8 mouse cellular contexts compared by ENCODE assay signal in the genomic region with DNA sequence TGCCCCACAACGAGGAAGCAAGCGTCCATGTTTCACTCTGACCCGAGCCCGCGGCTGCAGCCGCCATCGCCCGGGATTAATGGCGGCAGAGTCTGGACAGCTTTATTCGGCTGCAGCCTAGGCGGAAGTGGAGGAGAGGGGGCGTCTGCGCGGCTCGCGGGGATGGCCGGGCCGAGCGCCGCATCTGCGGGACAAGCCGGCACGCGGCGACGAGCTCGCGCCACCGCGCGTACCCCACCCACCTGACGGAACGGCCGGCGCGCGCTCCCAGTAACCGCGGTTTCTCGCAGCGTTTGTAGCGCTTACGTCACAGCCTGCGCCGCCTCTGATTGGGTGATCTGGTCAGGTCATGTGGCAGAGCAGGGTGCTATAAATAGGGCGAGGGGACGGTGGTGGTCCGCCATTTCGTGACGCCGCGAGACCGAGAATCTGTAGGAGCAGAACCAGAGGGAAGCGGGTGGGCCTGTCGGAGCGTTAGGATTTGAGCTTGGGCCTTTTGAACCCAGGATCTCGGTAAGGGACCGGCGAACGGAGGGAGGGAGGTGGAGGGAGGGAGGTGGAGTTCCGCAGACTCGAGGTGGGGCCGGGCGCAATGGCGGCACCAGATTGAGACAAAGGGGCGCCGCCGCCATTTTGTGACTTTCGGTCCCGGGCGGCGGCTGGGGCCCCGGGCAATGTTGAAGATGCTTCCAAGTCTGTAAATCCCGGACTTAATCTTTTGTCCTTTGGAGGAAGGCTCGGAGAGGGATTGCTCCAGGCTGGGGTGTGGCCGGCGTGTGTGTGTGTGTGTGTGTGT. TPM values are rescaled to one million over a fixed set of nuclear protein-coding genes. Genes with fewer than 3 reads are reported as not detected.
DNase-seq lines count a peak whose midpoint lies in the region; ATAC-seq lines count a peak whose summit lies in the region.

A gene (plus strand): TSS at position 355 of the 796 bp plus-strand sequence.

- WGBS in heart, embryonic 13.5 days: under 1% methylated on average over 77 of the region's 77 CpGs
- WGBS in liver, embryonic 12.5 days (ENCODE audit: insufficient replicate concordance): under 1% methylated on average over 77 of the region's 77 CpGs
- under 1% methylated on average over 77 of the region's 77 CpGs for WGBS in stomach, embryonic 15.5 days

- H3K9ac ChIP-seq in heart, embryonic 13.5 days: peak within 1 kb of the TSS; percentile 100
- H3K9ac ChIP-seq in liver, embryonic 12.5 days: peak within 1 kb of the TSS; percentile 95
- peak within 1 kb of the TSS; percentile 82 for H3K9ac ChIP-seq in stomach, embryonic 15.5 days

- peak within 1 kb of the TSS; percentile 99 for H3K27ac ChIP-seq in heart, embryonic 13.5 days (replicated peaks)
- peak within 1 kb of the TSS; percentile 96 for H3K27ac ChIP-seq in liver, embryonic 12.5 days
- peak within 1 kb of the TSS; percentile 97 for H3K27ac ChIP-seq in stomach, embryonic 15.5 days

- no peaks in the 10 kb centered on the region for H3K27me3 ChIP-seq in heart, embryonic 13.5 days (replicated peaks)
- H3K27me3 ChIP-seq in liver, embryonic 12.5 days (replicated peaks): no peaks in the 10 kb centered on the region; the same call in 1 of the 2 replicates
- H3K27me3 ChIP-seq in stomach, embryonic 15.5 days (replicated peaks): no peaks in the 10 kb centered on the region

- peak; percentile 90 for ATAC-seq in erythroid progenitor cell, adult 5-6 weeks (replicated peaks; ENCODE audit: low FRiP score, poor library complexity, severe bottlenecking)
- ATAC-seq in heart, embryonic 13.5 days (ENCODE audit: extremely low read depth, insufficient number of reproducible peaks, low FRiP score, low TSS enrichment): peak; percentile 98
- ATAC-seq in liver, embryonic 12.5 days: peak; percentile 92
- peak; percentile 97 for ATAC-seq in stomach, embryonic 15.5 days (ENCODE audit: insufficient read depth, low FRiP score, low read depth)

- peaks cover 36% of the 10 kb centered on the region for H3K4me1 ChIP-seq in heart, embryonic 13.5 days
- peaks cover 41% of the 10 kb centered on the region for H3K4me1 ChIP-seq in liver, embryonic 12.5 days
- peaks cover 12% of the 10 kb centered on the region for H3K4me1 ChIP-seq in stomach, embryonic 15.5 days

- H3K36me3 ChIP-seq in heart, embryonic 13.5 days: peaks cover 21% of the 10 kb centered on the region
- peaks cover 38% of the 10 kb centered on the region for H3K36me3 ChIP-seq in liver, embryonic 12.5 days
- peaks cover 13% of the 10 kb centered on the region for H3K36me3 ChIP-seq in stomach, embryonic 15.5 days

- no peaks in the 10 kb centered on the region for H3K9me3 ChIP-seq in heart, embryonic 13.5 days
- no peaks in the 10 kb centered on the region for H3K9me3 ChIP-seq in liver, embryonic 12.5 days (replicated peaks)
- no peaks in the 10 kb centered on the region for H3K9me3 ChIP-seq in stomach, embryonic 15.5 days

- peak within 1 kb of the TSS; percentile 88 for H3K4me3 ChIP-seq in heart, embryonic 13.5 days
- H3K4me3 ChIP-seq in liver, embryonic 12.5 days: peak within 1 kb of the TSS; percentile 77
- peak within 1 kb of the TSS; percentile 58 for H3K4me3 ChIP-seq in stomach, embryonic 15.5 days (replicated peaks)

- peak within 1 kb of the TSS; percentile 88 for H3K4me2 ChIP-seq in heart, embryonic 13.5 days
- H3K4me2 ChIP-seq in liver, embryonic 12.5 days: peak within 1 kb of the TSS; percentile 89
- peak within 1 kb of the TSS; percentile 61 for H3K4me2 ChIP-seq in stomach, embryonic 15.5 days

- DNase-seq in CD4-positive helper T cell, adult 2 months (ENCODE audit: low read depth, low spot score): peak; percentile 98
- peak; percentile 97 for DNase-seq in brain, embryonic 18.5 days (ENCODE audit: low read depth, low spot score)
- DNase-seq in kidney, postnatal 10 days: peak; percentile 100
- DNase-seq in natural killer cell, adult 2 months (ENCODE audit: low spot score in 2 of 2): peak; percentile 98

RNA-seq across cellular contexts. Expression of the gene that starts here (rescaled TPM):
- total RNA-seq in erythroid progenitor cell, adult 5-6 weeks (2015; ENCODE audit: low replicate concordance): 336 and 352 TPM in 2 replicates
- total RNA-seq in erythroid progenitor cell, adult 5-6 weeks (2017; ENCODE audit: low replicate concordance): 441 and 499 TPM in 2 replicates
- 321 and 347 TPM in 2 replicates for polyA plus RNA-seq in heart, embryonic 13.5 days (2015; fragmentation: Nextera tagmentation; extraction: Ambion mirVana)
- polyA plus RNA-seq in liver, embryonic 12.5 days (2016; fragmentation: Nextera tagmentation; extraction: Ambion mirVana): 372 and 377 TPM in 2 replicates
- polyA plus RNA-seq in stomach, embryonic 15.5 days (2015; fragmentation: Nextera tagmentation; extraction: Ambion mirVana): 518 and 524 TPM in 2 replicates

Comparison
In these comparisons a context has a peak if more than half of its experiments do, and no peak if none do; other contexts are left out.
1. Peak in every context shown above with its lines: DNase-seq, ATAC-seq, H3K4me3 ChIP-seq and H3K27ac ChIP-seq.